Mouse (Mus musculus) right cerebral cortex, postnatal 25 days (tissue): ENCODE results near the gene Gm9964.
"Not testable (repeated sequence)": the region's sequence is repeated elsewhere in the genome, so short reads cannot be mapped to it uniquely, and the experiment has no call there.

Source experiments
- DNase-seq: peaks from one replicate; pipeline ENCODE4 v3.0.0; 2022

The Gm9964 gene

DNA sequence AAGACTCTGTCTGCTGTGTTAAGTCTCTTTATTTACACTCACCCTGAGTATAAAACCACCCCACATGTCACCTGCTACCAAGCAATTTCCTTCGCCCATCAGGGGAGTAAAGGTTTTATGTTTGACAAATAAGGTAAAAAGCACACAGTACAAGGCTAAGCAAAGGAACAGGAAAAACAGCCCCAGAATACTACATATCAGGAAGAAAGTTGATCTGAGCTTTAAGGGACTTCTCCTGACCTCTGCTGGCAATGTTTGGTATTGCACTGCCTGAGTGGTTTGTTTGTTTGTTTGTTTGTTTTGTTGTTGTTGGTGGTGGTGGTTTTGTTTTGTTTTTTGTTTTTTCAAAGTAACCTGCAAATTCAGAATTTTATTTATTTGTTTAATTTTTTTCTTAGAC, 539 bp downstream of the Gm9964 start:
- no peak for DNase-seq

DNA sequence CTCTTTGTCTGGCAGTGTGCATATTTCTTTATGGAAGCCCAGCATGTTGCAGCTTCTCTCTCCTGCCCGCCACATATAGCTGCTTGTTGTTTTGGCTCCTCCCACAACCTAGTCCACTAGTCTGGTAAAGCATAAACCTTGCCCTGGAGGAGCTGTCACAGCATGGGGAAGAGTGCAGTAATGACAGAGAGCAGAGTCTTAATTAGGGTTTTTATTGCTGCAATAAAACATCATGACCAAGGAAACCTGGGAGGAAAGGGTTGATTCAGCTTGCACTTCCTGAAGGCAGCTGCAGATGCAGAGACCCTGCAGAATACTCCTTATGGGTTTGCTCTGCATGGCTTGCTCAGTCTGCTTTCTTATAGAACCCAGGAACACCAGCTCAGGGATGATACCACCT, 2.7 kb downstream of the Gm9964 start:
- DNase-seq, result no peak

DNA sequence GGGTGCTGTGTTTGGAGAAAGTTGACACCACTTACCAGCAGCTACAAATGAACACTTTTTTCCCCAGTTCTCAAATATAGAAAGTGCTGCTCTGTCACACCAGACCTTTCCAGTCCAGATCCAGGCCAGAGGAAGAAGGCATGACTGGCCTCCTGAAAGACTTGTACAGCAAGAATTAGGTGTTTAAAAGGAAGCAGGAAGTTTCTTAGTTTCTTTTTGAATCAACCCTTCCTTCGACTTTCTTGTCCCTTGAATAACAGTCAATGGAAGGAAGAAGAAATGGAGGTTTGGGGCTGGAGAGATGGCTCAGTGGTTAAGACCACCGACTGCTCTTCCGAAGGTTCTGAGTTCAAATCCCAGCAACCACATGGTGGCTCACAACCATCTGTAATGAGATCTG, 3.7 kb downstream of the Gm9964 start:
- DNase-seq, result no peak

DNA sequence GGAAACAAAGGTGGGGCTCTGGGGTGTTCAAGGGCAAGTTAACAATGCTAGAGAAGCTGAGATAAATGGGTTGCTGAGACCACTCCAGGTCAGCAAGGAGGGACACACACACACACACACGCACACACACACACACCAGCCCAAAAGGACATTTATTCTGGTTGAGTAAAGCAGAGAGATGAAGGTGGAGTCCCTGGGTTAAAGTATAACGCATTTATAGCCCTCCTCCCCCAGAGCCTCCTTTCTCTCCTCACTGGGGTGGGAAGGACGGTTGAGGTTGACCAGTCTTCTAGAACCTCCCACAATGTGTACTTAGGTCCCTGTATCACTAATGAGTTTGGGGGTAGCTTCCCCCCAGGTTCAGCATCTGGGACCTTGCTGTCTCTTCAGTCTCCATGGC, 4.6 kb downstream of the Gm9964 start:
- DNase-seq, result no peak

DNA sequence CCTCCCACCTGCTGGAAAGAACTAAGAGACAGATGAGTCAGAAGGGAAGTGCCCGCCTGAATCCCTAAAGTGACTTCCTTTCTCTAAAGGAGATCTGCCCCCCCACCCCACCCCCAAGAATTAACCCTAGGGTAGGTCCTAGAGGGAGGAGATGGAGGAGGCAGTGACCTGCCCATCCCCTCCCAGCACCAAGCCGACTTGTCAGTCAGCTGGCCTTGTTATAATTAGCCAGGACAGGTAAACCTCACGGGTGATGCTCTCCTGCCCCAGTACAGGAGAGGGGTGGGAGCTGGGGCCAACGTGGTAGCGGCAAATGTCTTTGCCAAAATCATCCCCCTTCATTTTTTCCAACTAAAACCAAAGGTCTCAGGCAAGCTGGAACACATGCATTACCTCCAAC, 5.1 kb downstream of the Gm9964 start:
- DNase-seq, result no peak

DNA sequence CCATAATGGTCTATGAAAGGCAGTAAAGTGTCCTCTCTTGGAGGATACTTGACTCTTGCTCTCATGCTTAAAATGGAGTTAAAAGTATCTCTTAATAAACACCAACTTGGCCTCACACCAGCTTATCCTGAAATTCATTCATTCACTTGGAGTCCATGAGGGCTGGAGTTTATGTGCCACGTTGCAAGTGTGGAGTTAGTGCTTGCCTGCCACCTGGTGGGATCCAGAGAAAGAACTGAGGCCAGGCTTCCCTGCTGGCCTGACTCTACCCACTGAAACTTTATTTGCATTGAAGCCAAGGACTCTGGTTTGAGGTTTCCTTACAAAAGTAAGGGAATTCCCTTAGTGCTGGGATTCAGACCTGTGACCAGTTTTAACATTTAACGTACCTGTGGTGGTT, 6.2 kb downstream of the Gm9964 start:
- DNase-seq, result no peak

DNA sequence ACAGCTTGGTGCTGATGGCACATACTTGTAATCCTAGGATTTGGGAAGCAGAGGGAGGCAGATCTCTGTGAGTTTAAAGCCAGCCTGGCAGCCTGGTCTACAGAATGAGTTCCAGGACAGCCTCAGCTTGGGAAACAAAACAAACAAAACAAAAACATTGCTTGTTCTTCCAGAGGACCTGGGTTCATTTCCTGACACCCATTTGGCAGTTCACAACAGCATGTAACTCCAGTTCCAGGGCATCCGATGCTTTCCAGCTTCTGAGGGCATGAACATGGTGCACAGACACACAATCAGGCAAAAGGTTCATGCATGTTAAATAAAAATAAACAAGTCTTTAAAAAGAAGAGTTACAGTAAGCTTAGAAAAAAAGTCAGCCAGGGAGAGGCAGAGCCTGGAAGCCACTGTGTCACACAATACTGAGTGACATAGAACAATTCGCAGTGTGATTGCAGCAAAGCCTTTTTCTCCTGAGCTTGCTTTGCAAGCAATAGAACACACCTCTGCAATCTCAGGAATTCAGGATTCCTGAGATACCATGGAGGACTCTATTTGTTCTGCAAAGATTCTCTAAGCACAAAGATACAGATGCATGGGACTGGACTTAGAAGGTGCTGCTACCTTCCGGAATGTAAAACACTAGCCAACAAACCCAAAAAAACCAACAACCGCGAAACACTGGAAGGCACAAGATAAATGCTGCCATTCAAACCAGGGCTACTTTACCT, 7.6 kb downstream of the Gm9964 start:
- no peak for DNase-seq

DNA sequence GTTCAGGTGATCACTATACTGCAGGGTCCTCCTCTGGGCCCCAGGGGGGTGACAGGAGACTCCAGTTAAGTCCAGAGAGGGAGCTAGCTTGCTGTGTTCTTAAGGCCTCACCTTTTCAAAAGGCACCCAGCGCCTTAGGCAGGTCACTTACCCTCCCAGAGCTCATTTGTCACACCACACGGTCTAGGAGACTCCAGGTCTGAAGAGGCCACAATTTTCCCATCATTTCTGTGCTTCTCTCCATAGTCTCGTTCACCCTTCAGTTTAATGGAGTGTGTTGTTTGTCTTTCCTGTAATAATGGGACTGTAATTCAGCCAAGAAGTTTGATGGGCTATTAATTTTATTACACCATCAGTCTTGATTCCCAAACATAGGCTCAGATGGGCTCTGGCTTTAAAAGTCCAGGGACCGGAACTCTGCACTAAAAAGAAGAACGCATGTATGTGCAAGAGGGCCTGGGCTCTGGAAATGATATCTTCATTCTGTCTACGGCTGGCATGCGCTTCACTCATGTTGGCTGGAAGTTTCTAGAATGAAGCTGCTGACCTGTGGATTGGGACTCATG, 8.3 kb downstream of the Gm9964 start:
- DNase-seq, result no peak

DNA sequence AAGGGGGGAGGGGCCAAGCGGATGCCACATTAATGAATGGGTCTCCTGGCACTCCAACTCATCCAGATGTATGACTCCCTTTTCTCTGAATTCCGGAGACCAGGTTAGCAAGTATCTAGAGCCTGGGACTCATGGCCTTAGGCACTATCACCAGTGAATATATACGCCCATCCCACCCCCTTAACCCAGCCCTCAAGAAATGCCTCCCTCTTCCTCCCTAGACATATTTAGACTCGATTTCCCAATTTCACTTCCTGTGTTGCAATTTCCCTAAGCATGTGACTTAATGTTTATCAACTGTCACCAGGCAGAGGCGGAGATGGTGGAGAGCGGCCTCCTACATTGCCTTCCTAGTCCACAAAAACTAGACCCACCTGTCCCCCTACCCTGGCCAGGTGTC, 9.3 kb downstream of the Gm9964 start:
- DNase-seq, result no peak

DNA sequence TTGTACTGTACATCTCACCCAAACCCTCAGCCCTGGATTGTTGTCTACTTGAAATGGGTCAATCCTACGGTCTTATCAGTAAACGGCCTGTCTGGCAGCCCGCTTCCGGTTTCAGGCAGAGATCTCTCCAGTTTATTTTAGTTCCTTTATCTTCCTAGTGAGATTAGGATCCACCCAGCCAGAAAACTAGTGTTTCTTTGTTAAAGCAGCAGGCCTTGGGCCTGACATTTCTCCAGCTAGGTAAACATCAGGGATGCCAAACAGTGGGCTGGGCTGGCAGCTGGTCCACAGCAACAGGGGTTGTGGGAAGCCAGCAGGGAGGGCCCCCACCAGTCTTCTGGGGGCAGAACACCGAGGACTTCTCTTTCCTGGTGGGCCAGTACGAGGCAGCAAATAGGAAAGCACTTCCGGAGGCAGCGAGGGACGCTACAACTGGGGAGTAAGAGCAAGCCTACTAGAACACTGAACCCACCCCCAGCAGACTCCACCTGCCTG, 10.4 kb downstream of the Gm9964 start:
- DNase-seq, result no peak

DNA sequence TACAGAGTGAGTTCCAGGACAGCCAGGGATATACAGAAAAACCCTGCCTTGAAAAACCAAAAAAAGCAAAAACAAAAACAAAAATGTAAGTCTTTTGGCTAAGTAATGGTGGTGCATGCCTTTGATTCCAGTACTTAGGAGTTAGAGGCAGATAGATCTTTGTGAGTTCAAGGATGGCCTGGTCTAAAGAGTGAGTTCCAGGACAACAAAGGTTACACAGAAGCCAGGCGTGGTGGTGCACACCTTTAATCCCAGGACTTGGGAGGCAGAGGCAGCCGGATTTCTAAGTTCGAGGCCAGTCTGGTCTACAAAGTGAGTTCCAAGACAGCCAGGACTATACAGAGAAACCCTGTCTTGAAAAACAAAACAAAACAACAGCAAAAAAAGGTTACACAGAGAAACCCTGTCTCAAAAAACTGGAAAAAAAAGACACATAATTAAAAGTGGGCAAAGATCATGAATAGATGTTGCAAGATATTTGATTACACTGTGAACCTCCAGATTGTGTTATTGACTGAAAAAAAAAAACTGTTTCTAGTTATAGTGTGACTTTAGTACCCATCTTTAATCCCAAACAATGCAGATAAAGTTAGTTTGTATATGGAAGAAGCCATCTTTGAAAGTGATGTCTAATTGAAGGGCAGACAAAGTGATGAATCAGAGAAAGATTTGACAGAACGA, 13.2 kb downstream of the Gm9964 start:
- DNase-seq, result no peak

DNA sequence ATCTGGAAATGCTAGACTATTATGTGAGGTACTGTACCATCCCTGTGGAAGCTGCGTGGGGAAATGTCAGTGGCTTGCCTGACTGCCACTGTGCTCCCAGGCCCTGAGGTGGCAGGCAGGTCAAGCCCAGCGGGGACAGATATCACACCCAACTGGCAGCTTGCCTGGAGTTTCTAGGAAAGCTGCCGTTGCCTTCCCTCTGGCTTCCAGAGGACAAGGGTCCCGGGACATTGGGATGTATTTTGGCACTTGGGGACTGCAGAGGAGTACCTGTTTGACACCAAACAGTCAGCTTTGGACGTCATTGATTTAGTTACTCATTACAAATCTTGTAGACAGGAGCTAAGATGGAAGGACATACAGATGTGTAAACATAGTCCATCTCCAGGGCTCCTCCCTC, 15.3 kb downstream of the Gm9964 start:
- no peak for DNase-seq

DNA sequence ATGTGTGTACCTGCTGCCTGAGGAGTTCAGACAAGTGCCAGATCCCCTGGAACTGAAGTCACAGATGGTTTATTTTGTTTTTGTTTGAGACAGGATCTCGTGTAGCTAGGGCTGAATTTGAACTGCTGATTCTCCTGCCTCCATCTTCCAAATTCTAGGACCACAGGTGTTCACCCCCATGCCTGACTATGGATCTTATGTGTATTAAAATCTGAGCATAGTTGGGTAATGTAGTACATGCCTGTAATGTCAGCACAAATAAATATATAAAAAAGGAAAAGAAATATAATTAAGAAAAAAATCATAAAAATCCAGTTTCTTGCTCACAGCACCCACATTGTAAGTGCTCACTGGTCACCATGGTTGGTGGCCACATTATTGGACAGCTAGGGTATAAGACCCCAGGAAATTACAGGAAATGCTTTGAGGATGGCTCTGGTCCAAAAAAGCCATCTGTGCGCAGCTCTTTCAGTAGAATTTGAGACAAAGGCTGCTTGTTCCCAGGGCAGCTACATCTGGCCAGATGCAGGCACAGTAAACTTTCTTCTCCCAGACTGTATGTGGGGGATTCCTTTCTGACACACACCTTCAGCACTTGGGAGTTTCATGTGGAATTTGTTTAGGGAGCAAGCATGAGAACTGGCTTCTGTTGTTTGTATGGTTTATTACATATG, 16.8 kb downstream of the Gm9964 start:
- no peak for DNase-seq

DNA sequence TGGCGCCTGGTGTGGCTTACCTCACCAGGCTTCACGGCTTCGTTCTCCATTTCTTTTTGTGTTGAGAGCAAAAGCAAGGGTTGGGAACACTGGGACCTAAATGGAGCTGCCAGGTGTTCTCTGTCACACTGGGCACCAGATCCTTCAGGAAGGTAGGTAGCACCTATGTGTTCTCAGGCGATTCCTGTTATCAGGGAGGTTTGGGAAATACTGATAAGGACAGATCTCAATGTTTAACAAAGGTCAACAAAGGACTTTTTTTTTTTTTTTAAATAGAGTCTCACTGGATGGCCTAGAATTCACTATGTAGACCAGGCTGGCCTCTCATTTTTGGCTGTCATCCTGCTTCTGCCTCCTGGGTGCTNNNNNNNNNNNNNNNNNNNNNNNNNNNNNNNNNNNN, 22.9 kb downstream of the Gm9964 start:
- no peak for DNase-seq

DNA sequence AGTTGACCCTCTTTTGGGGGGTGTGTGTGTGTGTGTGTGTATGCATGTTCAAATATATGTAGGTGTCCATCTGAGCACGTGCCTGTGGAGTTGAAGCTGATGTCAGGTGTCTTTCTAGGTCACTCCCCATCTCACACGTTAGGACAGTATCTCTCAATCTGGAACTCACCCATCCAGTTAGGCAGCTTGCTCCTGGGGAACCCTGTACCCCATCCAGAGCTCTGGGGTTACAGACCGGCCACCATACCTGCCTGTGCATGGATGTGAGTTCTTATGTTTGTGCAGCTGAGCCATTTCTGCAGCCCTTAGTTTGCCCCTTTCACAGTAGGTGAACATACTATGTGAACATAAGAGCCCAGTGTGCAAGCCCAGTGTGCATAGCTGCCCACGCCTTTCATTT, 23.7 kb downstream of the Gm9964 start:
- no peak for DNase-seq

DNA sequence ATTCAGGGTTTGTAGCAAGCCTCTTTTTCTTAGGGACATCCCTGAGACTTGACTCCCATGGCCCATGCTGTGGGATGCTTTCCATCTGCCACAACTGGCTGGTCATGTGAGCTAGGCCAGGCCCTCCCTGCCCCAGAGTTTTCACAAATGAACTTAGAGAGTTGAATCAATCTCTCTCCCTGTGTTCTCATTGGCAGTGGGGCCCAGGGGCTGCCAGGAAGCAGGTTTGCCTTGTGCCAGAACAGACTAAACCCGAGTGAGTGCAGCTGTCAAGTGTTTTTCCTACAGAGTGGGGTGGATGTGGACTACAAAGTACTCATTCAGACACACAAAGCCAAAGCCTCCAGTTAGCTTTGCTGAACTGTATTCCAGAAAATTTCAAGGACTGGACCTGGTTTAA, 29.5 kb downstream of the Gm9964 start:
- DNase-seq, result no peak

DNA sequence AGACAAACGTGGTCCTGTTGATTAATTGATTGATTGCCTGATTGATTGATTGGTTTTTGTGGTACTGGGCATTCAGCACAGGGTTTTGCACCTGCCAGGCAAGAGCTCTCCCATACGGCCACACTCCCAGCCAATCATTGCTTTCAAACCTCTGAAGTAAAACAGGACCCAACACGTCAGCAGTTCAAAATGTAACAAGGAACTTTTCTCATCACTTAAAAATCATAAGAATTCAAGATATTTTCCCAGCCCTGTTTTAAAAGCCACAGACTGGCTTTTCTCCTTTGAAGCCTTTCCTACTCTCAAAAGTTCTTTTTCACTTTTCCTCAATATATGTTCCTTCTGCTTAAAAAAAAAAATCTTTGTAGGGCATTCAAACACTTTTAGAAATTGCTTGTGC, 32.3 kb downstream of the Gm9964 start:
- no peak for DNase-seq

DNA sequence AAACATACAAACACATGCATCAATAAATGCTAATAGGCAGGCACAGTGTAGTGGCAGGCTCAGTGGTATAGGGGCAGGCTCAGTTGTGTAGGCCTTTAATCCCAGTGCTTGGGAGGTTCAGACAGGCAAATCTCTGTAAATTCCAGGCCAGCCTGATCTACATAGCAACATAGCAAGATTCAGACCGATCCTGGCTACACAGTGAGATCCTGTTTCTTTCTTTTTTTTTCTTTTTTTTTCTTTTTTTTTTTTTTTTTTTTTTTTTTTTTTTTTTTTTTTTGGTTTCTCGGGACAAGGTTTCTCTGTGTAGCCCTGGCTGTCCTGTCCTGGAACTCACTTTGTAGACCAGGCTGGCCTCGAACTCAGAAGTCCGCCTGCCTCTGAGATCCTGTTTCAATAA, 36.6 kb downstream of the Gm9964 start:
- DNase-seq, result not testable (repeated sequence)

DNA sequence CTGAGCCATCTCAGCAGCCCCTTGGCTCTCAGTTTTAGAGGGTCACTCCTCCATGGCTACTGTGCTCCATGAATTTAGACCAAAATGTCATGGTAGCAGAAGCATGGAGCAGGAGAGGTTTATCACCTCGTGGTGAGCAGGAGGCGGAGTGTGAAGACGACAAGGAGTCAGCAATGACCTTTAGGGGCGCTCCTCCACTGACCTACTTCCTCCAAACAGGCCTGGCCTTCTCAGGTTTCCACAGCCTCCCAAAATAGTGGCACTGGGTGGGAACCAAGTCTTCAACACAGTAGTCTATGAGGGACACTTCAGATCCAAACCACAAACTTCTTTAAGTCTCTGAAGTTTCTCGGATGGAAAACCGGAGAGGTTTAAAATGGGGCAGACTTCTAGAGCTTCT, 38.0 kb downstream of the Gm9964 start:
- DNase-seq, result no peak

DNA sequence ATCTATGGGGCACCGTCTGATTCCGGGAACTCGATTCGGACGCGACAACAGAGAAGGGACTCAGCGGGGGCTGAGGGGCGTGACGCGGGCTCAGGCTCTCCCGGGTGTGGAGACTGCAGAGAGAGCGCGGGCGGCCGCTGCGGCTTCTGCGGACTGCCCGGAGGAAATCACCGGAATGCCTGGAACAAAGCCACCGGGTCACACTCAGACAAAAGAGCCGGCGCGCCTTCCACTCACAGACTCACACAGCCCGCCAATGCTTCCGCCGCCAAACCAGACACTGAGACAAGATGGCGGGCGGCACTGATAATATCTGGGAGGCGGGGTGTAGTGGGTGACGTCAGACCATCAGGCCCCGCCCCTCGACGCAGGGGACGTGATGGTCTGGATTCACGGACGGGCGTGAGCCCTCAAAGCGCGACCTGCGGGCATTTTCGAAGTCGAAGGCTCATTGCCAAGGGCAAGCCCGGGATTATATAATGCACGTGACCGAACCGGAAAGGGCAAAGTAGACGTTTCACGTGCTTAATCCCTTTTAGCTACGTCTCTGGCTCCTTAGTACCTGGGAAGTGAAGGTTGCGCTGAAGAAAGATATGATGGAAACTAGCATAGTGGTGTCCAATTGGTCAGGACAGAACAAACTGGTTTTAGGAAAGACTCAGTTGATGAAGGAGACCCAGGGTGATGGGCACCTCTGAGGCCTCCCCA, 42.2 kb downstream of the Gm9964 start, which contains the start of gene Wsb1:
Gene Wsb1, minus strand, starts transcription at position 281 of the 708 bp plus-strand sequence.
- peak; percentile 89 for DNase-seq

DNA sequence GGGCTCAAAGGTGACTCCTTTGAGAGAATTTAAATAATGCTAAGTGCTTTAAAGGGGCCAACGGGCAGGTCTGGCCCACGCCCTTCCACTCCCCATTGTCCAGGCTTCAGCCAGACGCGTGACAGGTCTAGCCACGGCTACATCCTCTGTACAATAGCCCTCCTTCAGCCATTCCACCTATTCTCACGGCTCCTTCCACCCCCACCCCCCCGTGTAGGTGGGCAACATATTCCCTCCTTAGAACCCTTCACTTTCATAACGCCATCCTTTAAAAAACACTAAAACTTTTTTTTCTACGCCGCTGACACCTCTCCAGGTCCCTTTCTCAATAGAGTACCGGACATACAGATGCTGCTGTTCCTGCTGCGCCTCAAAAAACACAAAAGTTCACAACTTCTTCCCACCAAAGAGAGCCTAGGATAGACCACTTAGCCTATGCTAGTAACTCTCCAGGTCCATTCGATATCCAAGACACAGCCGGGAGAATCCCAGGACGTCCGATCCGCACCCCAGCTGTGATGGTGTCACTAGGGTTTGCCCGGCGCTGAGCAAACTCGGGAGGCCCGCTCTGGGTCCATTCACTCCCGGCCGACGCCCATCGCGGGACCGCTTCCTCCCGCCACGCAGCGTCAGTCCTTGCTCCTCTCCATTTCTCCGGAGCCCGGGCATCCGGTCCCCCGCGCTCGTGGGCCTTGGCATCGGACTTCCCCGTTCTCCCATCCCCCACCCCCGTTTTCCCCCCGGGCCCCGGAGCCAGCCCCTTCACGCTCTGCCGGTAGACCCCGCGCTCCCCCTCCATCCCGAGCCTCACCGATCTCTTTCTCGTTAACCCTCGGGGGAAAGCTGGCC, 42.9 kb downstream of the Gm9964 start:
- DNase-seq, result peak; percentile 8
